ENCODE assay signal across 8 mouse cellular contexts in genomic region chr16:31347581-31347980, GRCm38 (mm10). TPM values are rescaled to one million over a fixed set of nuclear protein-coding genes. Genes with fewer than 3 reads are reported as not detected.
A peak's percentile ranks its signal among the peaks of the same experiment; 100 is the strongest.
DNase-seq lines count a peak whose midpoint lies in the region; ATAC-seq and TF ChIP-seq lines count a peak whose summit lies in the region.

No protein-coding gene starts in this region.

- ATAC-seq in heart, embryonic 12.5 days (ENCODE audit: insufficient number of reproducible peaks, low FRiP score), result no peak
- ATAC-seq in kidney, embryonic 15.5 days (replicated peaks; ENCODE audit: low FRiP score), result no peak
- ATAC-seq in limb, embryonic 11.5 days (ENCODE audit: insufficient number of reproducible peaks, low FRiP score, low TSS enrichment, low read depth), result no peak
- ATAC-seq in midbrain, postnatal 0 days (ENCODE audit: low FRiP score), result no peak

- H3K4me1 ChIP-seq in forebrain, embryonic 10.5 days, result peaks cover 10% of the 10 kb centered on the region
- H3K4me1 ChIP-seq in heart, embryonic 12.5 days (replicated peaks), result peaks cover 4% of the 10 kb centered on the region; the same call in 1 of the 2 replicates
- H3K4me1 ChIP-seq in kidney, embryonic 15.5 days, result peaks cover 2% of the 10 kb centered on the region; the same call in 1 of the 2 replicates
- 0 out of 2 replicates have a peak, but pooled peaks cover 4% of the 10 kb centered on the region for H3K4me1 ChIP-seq in limb, embryonic 11.5 days (ENCODE audit: control insufficient read depth, insufficient read depth, low read length)
- H3K4me1 ChIP-seq in midbrain, postnatal 0 days (ENCODE audit: insufficient read depth, low read length), result no peaks in the 10 kb centered on the region
- no peaks in the 10 kb centered on the region for H3K4me1 ChIP-seq in thymus, adult 2 months (replicated peaks; ENCODE audit: control insufficient read depth, insufficient read depth, low read length)

- peak; percentile 87 for TF ChIP-seq CTCF in midbrain, postnatal 0 days (IDR thresholded peaks at IDR 0.05)
- no peak for TF ChIP-seq CTCF in thymus, adult 2 months (IDR thresholded peaks at IDR 0.05; ENCODE audit: borderline replicate concordance, control insufficient read depth, extremely low read depth, insufficient read depth, low read length, poor library complexity)

- WGBS in forebrain, embryonic 10.5 days, result 13% methylated on average over 14 of the region's 14 CpGs
- 11% methylated on average over 14 of the region's 14 CpGs for WGBS in heart, embryonic 12.5 days
- 10% methylated on average over 14 of the region's 14 CpGs for WGBS in kidney, embryonic 15.5 days
- 8% methylated on average over 14 of the region's 14 CpGs for WGBS in limb, embryonic 11.5 days
- WGBS in midbrain, postnatal 0 days, result 10% methylated on average over 14 of the region's 14 CpGs
- 32% methylated on average over 14 of the region's 14 CpGs for WGBS in thymus, adult 2 months

- H3K9me3 ChIP-seq in forebrain, embryonic 10.5 days, result no peaks in the 10 kb centered on the region
- H3K9me3 ChIP-seq in heart, embryonic 12.5 days (replicated peaks), result no peaks in the 10 kb centered on the region
- H3K9me3 ChIP-seq in kidney, embryonic 15.5 days (replicated peaks), result no peaks in the 10 kb centered on the region
- H3K9me3 ChIP-seq in limb, embryonic 11.5 days (ENCODE audit: control insufficient read depth, low read length), result no peaks in the 10 kb centered on the region
- H3K9me3 ChIP-seq in midbrain, postnatal 0 days (ENCODE audit: low read length), result no peaks in the 10 kb centered on the region

- TF ChIP-seq POLR2A in thymus, adult 2 months (IDR thresholded peaks at IDR 0.05; ENCODE audit: control insufficient read depth, extremely low read depth, insufficient read depth, low read length, poor library complexity), result no peak

- peak; percentile 18 for DNase-seq in thymus, postnatal 4 days
- no peak for DNase-seq in thymus, postnatal 36 days
- DNase-seq in forebrain, embryonic 10.5 days (ENCODE audit: extremely low spot score, low spot score), result peak; percentile 26
- peak; percentile 57 for DNase-seq in limb, embryonic 11.5 days (ENCODE audit: low spot score)
- peak; percentile 71 for DNase-seq in midbrain, postnatal 0 days (ENCODE audit: low spot score)
- no peak for DNase-seq in thymus, adult 2 months

- H3K9ac ChIP-seq in heart, embryonic 12.5 days, result no peak overlapping the region
- no peak overlapping the region for H3K9ac ChIP-seq in kidney, embryonic 15.5 days
- H3K9ac ChIP-seq in limb, embryonic 11.5 days (ENCODE audit: low read length), result no peak overlapping the region
- H3K9ac ChIP-seq in midbrain, postnatal 0 days (replicated peaks; ENCODE audit: low read length, poor library complexity, severe bottlenecking), result no peak overlapping the region

- no peak overlapping the region for H3K27ac ChIP-seq in forebrain, embryonic 10.5 days
- H3K27ac ChIP-seq in heart, embryonic 12.5 days (ENCODE audit: poor library complexity, severe bottlenecking), result no peak overlapping the region
- H3K27ac ChIP-seq in kidney, embryonic 15.5 days, result no peak overlapping the region
- H3K27ac ChIP-seq in limb, embryonic 11.5 days (replicated peaks; ENCODE audit: low read depth, low read length), result no peak overlapping the region
- no peak overlapping the region for H3K27ac ChIP-seq in midbrain, postnatal 0 days (ENCODE audit: low read depth, low read length)
- no peak overlapping the region for H3K27ac ChIP-seq in thymus, adult 2 months (ENCODE audit: control insufficient read depth, insufficient read depth, low read length)

- H3K27me3 ChIP-seq in forebrain, embryonic 10.5 days (ENCODE audit: poor library complexity, severe bottlenecking), result peaks cover 5% of the 10 kb centered on the region; the same call in 1 of the 2 replicates
- H3K27me3 ChIP-seq in heart, embryonic 12.5 days (replicated peaks), result no peaks in the 10 kb centered on the region; the same call in 1 of the 2 replicates
- peaks cover 10% of the 10 kb centered on the region for H3K27me3 ChIP-seq in kidney, embryonic 15.5 days
- no peaks in the 10 kb centered on the region for H3K27me3 ChIP-seq in limb, embryonic 11.5 days (ENCODE audit: control insufficient read depth, insufficient read depth, low read length)
- no peaks in the 10 kb centered on the region for H3K27me3 ChIP-seq in midbrain, postnatal 0 days (ENCODE audit: insufficient read depth, low read length)
- H3K27me3 ChIP-seq in thymus, adult 2 months (ENCODE audit: control insufficient read depth, insufficient read depth, low read length), result no peaks in the 10 kb centered on the region

- peak overlapping the region; percentile 60 for H3K4me2 ChIP-seq in heart, embryonic 12.5 days
- peak overlapping the region; percentile 53 for H3K4me2 ChIP-seq in kidney, embryonic 15.5 days
- H3K4me2 ChIP-seq in limb, embryonic 11.5 days (ENCODE audit: low read depth, severe bottlenecking), result peak overlapping the region; percentile 37; the same call in 1 of the 2 replicates
- peak overlapping the region; percentile 39 for H3K4me2 ChIP-seq in midbrain, postnatal 0 days (ENCODE audit: low read depth, low read length, poor library complexity, severe bottlenecking)

- H3K4me3 ChIP-seq in forebrain, embryonic 10.5 days, result peak overlapping the region; percentile 31
- peak overlapping the region; percentile 31 for H3K4me3 ChIP-seq in heart, embryonic 12.5 days
- H3K4me3 ChIP-seq in kidney, embryonic 15.5 days (replicated peaks), result peak overlapping the region; percentile 15
- H3K4me3 ChIP-seq in limb, embryonic 11.5 days (ENCODE audit: low read depth, low read length), result no peak overlapping the region
- H3K4me3 ChIP-seq in midbrain, postnatal 0 days (ENCODE audit: low read depth, low read length), result peak overlapping the region; percentile 10; the same call in 1 of the 2 replicates
- no peak overlapping the region for H3K4me3 ChIP-seq in thymus, adult 2 months (ENCODE audit: control insufficient read depth, insufficient read depth, low read length)

- no peaks in the 10 kb centered on the region for H3K36me3 ChIP-seq in forebrain, embryonic 10.5 days (replicated peaks)
- H3K36me3 ChIP-seq in heart, embryonic 12.5 days, result no peaks in the 10 kb centered on the region
- H3K36me3 ChIP-seq in kidney, embryonic 15.5 days, result no peaks in the 10 kb centered on the region
- H3K36me3 ChIP-seq in limb, embryonic 11.5 days (ENCODE audit: control insufficient read depth, insufficient read depth, low read length), result no peaks in the 10 kb centered on the region
- no peaks in the 10 kb centered on the region for H3K36me3 ChIP-seq in midbrain, postnatal 0 days (ENCODE audit: insufficient read depth, low read length)
- no peaks in the 10 kb centered on the region for H3K36me3 ChIP-seq in thymus, adult 2 months (ENCODE audit: control insufficient read depth, insufficient read depth, low read length)

RNA-seq across cellular contexts. Expression of gene Apod, which starts 33.0 kb away (rescaled TPM):
- 16.8 and 24.4 TPM in 2 replicates for polyA plus RNA-seq in forebrain, embryonic 10.5 days (2016; fragmentation: Nextera tagmentation; extraction: Ambion mirVana)
- polyA plus RNA-seq in heart, embryonic 12.5 days (2016; fragmentation: Nextera tagmentation; extraction: Ambion mirVana), result 0.27 TPM in 1 of 2 replicates, not detected in the other
- 0.36 and 1.0 TPM in 2 replicates for polyA plus RNA-seq in kidney, embryonic 15.5 days (2015; fragmentation: Nextera tagmentation; extraction: Ambion mirVana)
- 7.8 and 8.8 TPM in 2 replicates for polyA plus RNA-seq in limb, embryonic 11.5 days (2014; fragmentation: Nextera tagmentation; extraction: Ambion mirVana)
- total RNA-seq in midbrain, postnatal 0 days (2014; rRNA removed), result 79.0 and 97.3 TPM in 2 replicates
- polyA plus RNA-seq in midbrain, postnatal 0 days (2015; fragmentation: Nextera tagmentation; extraction: Ambion mirVana), result 226 and 252 TPM in 2 replicates
- polyA plus RNA-seq in thymus, adult 2 months (2012; rRNA removed), result 4.3 and 6.1 TPM in 2 replicates

Comparison
In these comparisons a context has a peak if more than half of its experiments do, and no peak if none do; other contexts are left out.
1. DNase-seq: peak in thymus, postnatal 4 days (single experiment), forebrain, embryonic 10.5 days (single experiment), limb, embryonic 11.5 days (single experiment) and midbrain, postnatal 0 days (single experiment); none in thymus, postnatal 36 days (0 of 2) and thymus, adult 2 months (single experiment).
2. H3K4me3 ChIP-seq: peak in forebrain, embryonic 10.5 days (single experiment), heart, embryonic 12.5 days (single experiment), kidney, embryonic 15.5 days (single experiment) and midbrain, postnatal 0 days (single experiment); none in limb, embryonic 11.5 days (single experiment) and thymus, adult 2 months (single experiment).
3. Peak in every context shown above with its lines, with median percentiles within 50 percentile points of each other: H3K4me2 ChIP-seq.